Mouse (Mus musculus) adrenal gland, adult 18-20 months (tissue): ENCODE results near the gene Cyp3a16. TPM values are rescaled to one million over a fixed set of nuclear protein-coding genes. Genes with fewer than 3 reads are reported as not detected.
"Not testable (repeated sequence)": the region's sequence is repeated elsewhere in the genome, so short reads cannot be mapped to it uniquely, and the experiment has no call there.

ENCODE experiments used
- DNase-seq, 2 experiments: peaks; one replicate each; pipeline ENCODE4 v3.0.0; 2021 to 2022; ENCODE audit warnings: low spot score in 2 of 2
- long read RNA-seq, 2 experiments: library from polyadenylated mRNA; stranded (forward); transcript quantifications; one replicate each; pipeline ENCODE4 v2.0.0; 2021
- total RNA-seq, 2 experiments: library from RNA; stranded (reverse); gene quantifications; 1 replicate in 1 of 2; 2 replicates in 1 of 2; pipeline ENCODE4 v1.2.3; 2021

The Cyp3a16 gene
- total RNA-seq = under 1 TPM in 1 of 2 experiments, not detected in 1; 0.20 TPM
- long read RNA-seq, experiment 1 = 0 reads
- long read RNA-seq, experiment 2 = 0 reads

- not testable (repeated sequence) for DNase-seq
Observed at GRCm38 (mm10) chr5:145469623-145470022, at the start of gene Cyp3a16. Gene Cyp3a16, minus strand, starts transcription at chr5:145469723.

- DNase-seq = no peak
Observed at GRCm38 (mm10) chr5:145490300-145490699, 20.8 kb upstream of the Cyp3a16 start.

GRCm38 (mm10) chr5:145464304-145465088, 5.0 kb downstream of the Cyp3a16 start:
- DNase-seq = no peak

GRCm38 (mm10) chr5:145462321-145462720, 7.2 kb downstream of the Cyp3a16 start:
- DNase-seq = peak in 1 of 2 experiments; percentile 17

GRCm38 (mm10) chr5:145454389-145454788, 15.1 kb downstream of the Cyp3a16 start:
- DNase-seq = no peak

GRCm38 (mm10) chr5:145433688-145434087, 35.8 kb downstream of the Cyp3a16 start:
- DNase-seq = no peak

GRCm38 (mm10) chr5:145431004-145431403, 38.5 kb downstream of the Cyp3a16 start:
- DNase-seq = no peak

- no peak for DNase-seq
Observed at GRCm38 (mm10) chr5:145422287-145422686, 47.2 kb downstream of the Cyp3a16 start.

GRCm38 (mm10) chr5:145415416-145415815, 54.1 kb downstream of the Cyp3a16 start:
- DNase-seq = not testable (repeated sequence)

Other genes starting within 250 kb of the Cyp3a16 start
- gene Zfp655, start 238.0 kb downstream of the Cyp3a16 start, total RNA-seq = 10 to 100 TPM; 46.2 to 59.3 TPM
- 10 to 100 TPM; 15.4 to 16.6 TPM for gene Zscan25, start 189.2 kb downstream of the Cyp3a16 start, total RNA-seq
- gene Cyp3a57, start 124.4 kb downstream of the Cyp3a16 start, total RNA-seq = not detected
- gene Cyp3a41b, start 115.0 kb upstream of the Cyp3a16 start, total RNA-seq = not detected